ENCODE assay signal across 9 mouse cellular contexts in genomic region chr11:17181807-17182206, GRCm38 (mm10). TPM values are rescaled to one million over a fixed set of nuclear protein-coding genes. Genes with fewer than 3 reads are reported as not detected.
DNase-seq lines count a peak whose midpoint lies in the region; ATAC-seq and TF ChIP-seq lines count a peak whose summit lies in the region.
"Had no signal": no experiment of that assay in that cellular context is flagged by ENCODE, and none has a peak within 500 bp of the region (broad histone marks: within the 10 kb centered on the region; RNA-seq: fewer than 3 reads in every experiment).

Wdr92 (plus strand) TSS chr11:17182107.

- peaks cover 32% of the 10 kb centered on the region for H3K4me1 ChIP-seq in G1E (ENCODE audit: insufficient read depth, low read depth, low read length)
- no peaks in the 10 kb centered on the region; the same call in 1 of the 2 replicates for H3K4me1 ChIP-seq in forebrain, embryonic 14.5 days (ENCODE audit: control insufficient read depth, insufficient read depth, low read length)
- H3K4me1 ChIP-seq in limb, embryonic 13.5 days = peaks cover 12% of the 10 kb centered on the region; the same call in 1 of the 2 replicates
- H3K4me1 ChIP-seq in cerebellum, adult 2 months (ENCODE audit: control insufficient read depth, insufficient read depth, low read length) = no peaks in the 10 kb centered on the region; the same call in 1 of the 2 replicates

- H3K27me3 ChIP-seq in G1E (ENCODE audit: insufficient read depth, low read length) = no peaks in the 10 kb centered on the region
- no peaks in the 10 kb centered on the region for H3K27me3 ChIP-seq in forebrain, embryonic 14.5 days (replicated peaks; ENCODE audit: control insufficient read depth, insufficient read depth, low read length)
- no peaks in the 10 kb centered on the region for H3K27me3 ChIP-seq in limb, embryonic 13.5 days
- no peaks in the 10 kb centered on the region for H3K27me3 ChIP-seq in cerebellum, adult 2 months (ENCODE audit: control insufficient read depth, insufficient read depth, low read length)

- no peak for TF ChIP-seq POLR2A in cerebellum, adult 2 months (IDR thresholded peaks at IDR 0.05; ENCODE audit: borderline replicate concordance, insufficient read depth, low read length)

- no peak within 1 kb of the TSS for H3K9ac ChIP-seq in forebrain, embryonic 14.5 days (ENCODE audit: low read length)
- H3K9ac ChIP-seq in limb, embryonic 13.5 days = no peak within 1 kb of the TSS

- DNase-seq in G1E (ENCODE audit: low spot score) = no peak
- no peak for DNase-seq in forebrain, embryonic 14.5 days (ENCODE audit: low spot score)
- no peak for DNase-seq in frontal cortex, postnatal 25 days (ENCODE audit: low spot score in 2 of 2)
- DNase-seq in frontal cortex, postnatal 36 days (ENCODE audit: low spot score in 2 of 2) = no peak
- DNase-seq in layer of hippocampus, postnatal 10 days (ENCODE audit: low spot score in 2 of 2) = no peak
- DNase-seq in cerebellum, adult 2 months = no peak
- DNase-seq: cerebellum, adult 9-11 months had no signal

- no peak within 1 kb of the TSS for H3K4me3 ChIP-seq in G1E (ENCODE audit: low read depth, low read length)
- no peak within 1 kb of the TSS for H3K4me3 ChIP-seq in forebrain, embryonic 14.5 days (ENCODE audit: low read depth, low read length)
- H3K4me3 ChIP-seq in limb, embryonic 13.5 days = no peak within 1 kb of the TSS
- H3K4me3 ChIP-seq in cerebellum, adult 2 months (replicated peaks; ENCODE audit: insufficient read depth, low read depth, low read length) = no peak within 1 kb of the TSS

- WGBS in forebrain, embryonic 14.5 days = 85% methylated on average over 3 of the region's 3 CpGs
- WGBS in limb, embryonic 13.5 days = 72% methylated on average over 3 of the region's 3 CpGs
- 55% methylated on average over 3 of the region's 3 CpGs for WGBS in cerebellum, adult 2 months

- TF ChIP-seq CTCF in G1E (IDR thresholded peaks at IDR 0.05; ENCODE audit: low read depth, low read length) = no peak
- no peak for TF ChIP-seq CTCF in cerebellum, adult 2 months (IDR thresholded peaks at IDR 0.05; ENCODE audit: borderline replicate concordance, insufficient read depth, low read depth, low read length)

- no peaks in the 10 kb centered on the region for H3K9me3 ChIP-seq in G1E (replicated peaks)
- no peaks in the 10 kb centered on the region for H3K9me3 ChIP-seq in forebrain, embryonic 14.5 days (replicated peaks; ENCODE audit: control insufficient read depth, low read length)
- H3K9me3 ChIP-seq in limb, embryonic 13.5 days = no peaks in the 10 kb centered on the region

- no peak within 1 kb of the TSS for H3K4me2 ChIP-seq in forebrain, embryonic 14.5 days (ENCODE audit: low read length)
- H3K4me2 ChIP-seq in limb, embryonic 13.5 days (replicated peaks) = no peak within 1 kb of the TSS

- no peak within 1 kb of the TSS for H3K27ac ChIP-seq in forebrain, embryonic 14.5 days (ENCODE audit: low read depth, low read length)
- no peak within 1 kb of the TSS for H3K27ac ChIP-seq in limb, embryonic 13.5 days
- no peak within 1 kb of the TSS for H3K27ac ChIP-seq in cerebellum, adult 2 months (ENCODE audit: insufficient read depth, low read length)

- peaks cover 36% of the 10 kb centered on the region for H3K36me3 ChIP-seq in G1E (replicated peaks)
- no peaks in the 10 kb centered on the region for H3K36me3 ChIP-seq in forebrain, embryonic 14.5 days (ENCODE audit: control insufficient read depth, insufficient read depth, low read length)
- peaks cover 6% of the 10 kb centered on the region for H3K36me3 ChIP-seq in limb, embryonic 13.5 days

- no peak for ATAC-seq in CD4-positive, CD25-positive, alpha-beta regulatory T cell, adult 4 months
- no peak for ATAC-seq in G1E (ENCODE audit: extremely low read depth, insufficient number of reproducible peaks, low FRiP score, poor library complexity, severe bottlenecking)
- ATAC-seq in forebrain, embryonic 14.5 days = no peak
- ATAC-seq in limb, embryonic 13.5 days (ENCODE audit: low FRiP score, low read depth) = no peak

RNA-seq across cellular contexts. Expression of gene Wdr92, which starts in this region (rescaled TPM):
- polyA plus RNA-seq in CD4-positive, CD25-positive, alpha-beta regulatory T cell, adult 4 months (2017; shearing (Covaris generic)) = 10 to 100 TPM; 24.7 to 29.2 TPM
- total RNA-seq in G1E (2014; fragmentation: Nextera tagmentation) (29.6 and 37.3 TPM in 2 replicates), G1E (2017) (42.5 and 45.1 TPM in 2 replicates)
- polyA plus RNA-seq in G1E (2012) = 2.1 and 4.8 TPM in 2 replicates
- 22.3 and 25.1 TPM in 2 replicates for polyA plus RNA-seq in forebrain, embryonic 14.5 days (2014; fragmentation: Nextera tagmentation; extraction: Ambion mirVana)
- polyA plus RNA-seq in limb, embryonic 13.5 days (2015; fragmentation: Nextera tagmentation; extraction: Ambion mirVana) = 27.5 and 29.2 TPM in 2 replicates
- total RNA-seq in layer of hippocampus, postnatal 10 days (2021) = 1 to 10 TPM; 6.3 to 7.5 TPM
- 8.5 and 9.8 TPM in 2 replicates for polyA plus RNA-seq in cerebellum, adult 2 months (2012; rRNA removed)
